Mouse (Mus musculus) layer of hippocampus, postnatal 36 days (tissue): ENCODE measurements around the gene Kcnj5. TPM values are rescaled to one million over a fixed set of nuclear protein-coding genes. Genes with fewer than 3 reads are reported as not detected.
A peak's percentile ranks its signal among the peaks of the same experiment; 100 is the strongest.

Experiments used
- DNase-seq, 2 experiments: peaks; one replicate each; pipeline ENCODE4 v3.0.0; 2022
- total RNA-seq, 2 experiments: library from RNA; stranded (reverse); gene quantifications; 2 replicates each; pipeline ENCODE4 v1.2.3; 2021

The Kcnj5 gene
- total RNA-seq, 2 experiments from 2014 or later: 0.35 to 0.40 TPM

DNA sequence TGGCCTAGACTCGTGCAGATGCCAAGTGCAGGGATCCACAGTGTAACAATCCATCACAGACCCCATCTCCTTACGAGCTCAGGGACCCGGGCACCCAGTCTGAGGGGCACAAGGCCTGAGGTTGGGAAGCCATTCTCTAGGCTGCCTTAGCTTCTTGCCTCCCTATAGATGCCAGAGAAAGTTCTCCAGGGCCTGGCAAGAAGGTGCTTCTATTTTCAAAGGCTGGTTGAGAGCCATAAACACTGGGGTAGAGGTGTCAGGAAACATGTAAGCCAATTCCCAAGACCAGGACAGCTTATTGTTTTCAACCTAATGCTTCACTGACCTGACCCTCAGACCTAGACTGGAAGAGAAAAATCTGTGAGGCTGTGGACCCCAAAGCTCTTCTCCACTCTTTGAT lies 28.2 kb downstream of the Kcnj5 start:
- no peak for DNase-seq

DNA sequence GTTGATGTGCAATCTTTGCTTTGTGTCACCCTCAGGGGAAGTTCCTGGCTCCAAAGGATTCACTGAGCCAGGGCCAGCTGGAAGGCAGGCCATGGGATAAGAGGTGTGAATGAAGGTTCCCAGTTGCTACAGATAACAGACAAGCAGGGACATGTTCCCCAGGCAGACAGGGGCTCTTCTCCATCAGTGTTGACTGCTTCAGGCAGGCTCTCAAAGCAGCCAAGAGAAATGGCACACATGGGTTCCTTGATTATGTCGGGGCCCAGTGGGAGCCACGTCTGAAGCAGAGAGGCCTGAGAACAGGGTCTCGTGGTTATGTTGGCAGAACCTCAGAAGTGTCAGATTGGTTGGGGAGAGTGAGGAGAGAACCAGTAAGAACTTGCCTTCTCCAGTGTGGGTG lies 30.1 kb downstream of the Kcnj5 start:
- DNase-seq: no peak

DNA sequence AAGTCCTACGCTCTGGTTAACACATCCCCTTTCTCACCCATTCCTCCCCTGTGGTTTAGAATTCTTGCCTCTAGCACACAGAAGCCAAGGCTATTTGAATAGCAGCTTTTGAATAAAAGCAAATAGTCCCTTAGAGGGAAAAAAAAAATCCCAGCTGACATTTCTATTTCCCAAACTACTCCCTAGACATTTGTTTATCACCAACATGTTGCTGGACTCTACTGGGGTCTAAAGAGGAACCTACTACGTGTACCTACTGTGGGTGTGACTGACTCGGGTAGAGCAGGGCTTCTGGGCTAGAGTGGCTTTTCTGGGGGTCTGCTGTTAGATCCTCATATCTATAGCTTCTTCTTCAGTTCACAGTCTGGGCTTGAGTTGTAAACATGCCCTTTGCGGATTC lies 31.9 kb downstream of the Kcnj5 start:
- DNase-seq: no peak

DNA sequence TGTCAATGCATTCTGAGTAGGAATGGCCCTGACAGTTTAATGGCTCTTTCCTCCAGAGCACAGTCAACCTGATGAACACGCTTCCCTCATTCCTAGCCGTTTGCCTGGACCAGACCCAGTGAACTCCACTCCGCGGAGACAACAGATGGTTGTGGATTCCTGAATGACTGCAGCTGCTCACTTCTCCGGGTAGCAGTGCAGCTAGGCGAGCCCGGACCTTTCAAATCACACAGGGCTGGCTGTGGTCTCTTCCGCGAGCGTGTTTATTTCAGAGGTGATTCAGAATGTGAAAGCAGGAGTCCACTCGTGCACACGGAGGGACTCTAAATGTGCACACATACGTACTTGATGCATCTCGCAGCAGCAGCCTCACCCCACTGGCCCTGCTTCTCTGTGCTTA lies 32.4 kb downstream of the Kcnj5 start:
- no peak for DNase-seq

DNA sequence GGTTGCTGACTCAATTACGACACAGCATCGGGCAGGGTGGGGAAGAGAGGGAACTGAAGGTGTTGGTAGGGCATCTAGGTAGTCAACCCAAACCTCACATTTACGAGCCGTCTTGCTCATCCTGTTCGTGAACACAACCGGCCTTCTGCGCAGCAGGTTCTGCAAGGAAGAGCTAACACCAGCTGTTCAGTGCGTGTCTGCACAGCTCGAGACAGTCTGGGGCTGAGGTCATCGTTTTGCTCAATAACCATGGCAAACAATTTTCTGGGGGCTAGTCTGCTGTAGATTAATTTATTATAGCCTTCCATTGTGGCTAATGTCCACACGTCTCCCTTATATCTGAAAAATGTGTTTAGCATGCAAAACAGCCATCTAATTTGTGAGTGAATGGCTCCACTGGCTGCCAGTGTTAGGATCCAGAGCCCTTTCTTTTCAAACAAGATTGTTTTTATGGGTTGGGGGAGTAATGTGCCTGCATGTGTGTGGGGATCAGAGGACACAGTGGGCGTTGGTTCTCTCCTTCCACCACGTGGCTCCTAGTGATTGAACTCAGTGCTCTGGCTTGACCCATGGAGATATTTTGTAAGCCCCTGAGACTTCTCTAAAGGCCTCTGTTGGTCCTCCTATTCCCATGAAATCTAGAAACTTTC lies 41.5 kb downstream of the Kcnj5 start:
- no peak for DNase-seq

DNA sequence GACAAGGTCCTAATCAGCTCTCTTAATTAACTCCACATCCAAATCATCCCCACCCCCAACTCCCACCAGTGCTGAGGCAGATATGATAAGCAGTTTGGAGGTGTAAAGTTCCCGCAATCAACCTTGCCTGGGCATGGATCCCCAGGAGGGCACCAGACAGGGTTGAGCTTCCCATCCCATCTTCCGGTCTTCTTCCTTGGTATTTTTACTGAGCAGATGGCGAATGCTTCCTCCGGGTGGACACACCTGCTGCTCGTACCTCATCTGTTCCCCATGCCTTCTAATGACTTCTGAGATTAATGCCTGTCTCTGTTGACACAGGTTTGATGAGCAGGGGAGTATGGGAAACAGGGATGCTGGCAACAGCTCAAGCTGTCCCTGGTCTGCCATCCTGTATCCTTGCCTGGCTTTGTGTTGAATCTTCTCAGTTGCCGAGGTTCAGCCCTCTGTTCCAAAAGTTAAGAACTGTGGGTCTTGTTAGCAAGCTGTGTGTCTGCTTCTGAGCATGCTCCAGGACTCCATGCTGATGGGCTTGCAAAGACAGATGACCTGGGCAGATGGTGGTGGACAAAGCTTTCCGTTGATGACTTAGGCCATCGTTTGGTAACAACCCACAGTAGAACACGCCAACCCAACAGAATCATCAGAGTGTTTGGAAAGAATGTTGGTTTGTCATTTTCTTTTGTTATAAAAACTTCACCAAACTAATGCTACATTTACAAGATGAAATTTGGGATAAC lies 48.9 kb downstream of the Kcnj5 start:
- no peak for DNase-seq

DNA sequence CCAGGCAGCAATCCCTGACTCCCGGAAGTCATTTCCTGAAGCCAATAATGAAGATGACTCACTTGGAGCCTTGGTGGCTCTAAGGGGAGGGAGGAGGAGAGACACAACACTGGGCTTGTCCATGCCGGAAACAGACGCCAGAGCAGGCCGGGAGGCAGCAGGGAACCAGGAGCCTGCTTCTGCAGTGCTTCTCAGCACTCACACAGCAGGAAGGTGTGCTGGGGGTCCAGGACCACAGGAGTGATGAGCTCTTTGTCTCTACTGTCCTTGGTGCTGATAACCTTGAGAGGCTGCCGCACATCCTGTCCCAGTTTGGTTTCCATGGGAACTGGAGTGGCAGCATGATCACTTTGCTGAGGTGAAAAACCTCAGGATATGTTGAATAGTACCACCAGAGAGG lies 51.5 kb downstream of the Kcnj5 start:
- DNase-seq: no peak

DNA sequence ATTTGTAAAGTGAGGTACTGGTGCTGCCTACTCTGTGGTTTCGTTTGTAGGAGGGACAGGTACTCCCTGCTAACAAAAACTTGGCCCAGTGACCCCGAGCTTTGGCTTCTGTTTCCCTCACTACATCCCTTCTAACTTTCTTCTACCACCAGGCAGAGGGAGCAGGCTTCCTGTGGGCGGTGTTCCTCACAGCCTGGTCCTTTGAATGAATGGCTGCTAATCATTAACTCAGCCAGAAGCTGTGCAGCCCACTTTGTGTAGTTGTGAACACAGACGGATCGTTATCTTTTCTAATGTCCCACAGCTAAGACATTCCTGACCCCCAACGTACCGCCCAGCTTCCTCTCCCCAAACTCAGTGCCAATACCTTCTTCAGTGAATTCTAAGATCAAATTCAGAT lies 52.5 kb downstream of the Kcnj5 start:
- no peak for DNase-seq

DNA sequence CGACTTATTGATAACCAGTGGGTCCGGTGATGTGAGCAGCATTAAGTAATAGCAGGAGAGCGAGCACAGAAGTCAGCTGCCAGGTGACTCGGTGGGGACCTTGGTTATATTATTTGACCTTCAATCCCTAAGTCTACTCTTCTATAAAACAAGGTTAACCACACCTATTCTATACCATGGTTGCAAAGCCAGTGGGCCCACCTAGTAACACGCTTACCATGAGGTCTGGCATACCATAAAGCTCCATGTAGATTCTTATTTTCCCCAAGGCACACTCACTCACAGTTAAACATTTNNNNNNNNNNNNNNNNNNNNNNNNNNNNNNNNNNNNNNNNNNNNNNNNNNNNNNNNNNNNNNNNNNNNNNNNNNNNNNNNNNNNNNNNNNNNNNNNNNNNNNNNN lies 60.6 kb downstream of the Kcnj5 start:
- no peak for DNase-seq

DNA sequence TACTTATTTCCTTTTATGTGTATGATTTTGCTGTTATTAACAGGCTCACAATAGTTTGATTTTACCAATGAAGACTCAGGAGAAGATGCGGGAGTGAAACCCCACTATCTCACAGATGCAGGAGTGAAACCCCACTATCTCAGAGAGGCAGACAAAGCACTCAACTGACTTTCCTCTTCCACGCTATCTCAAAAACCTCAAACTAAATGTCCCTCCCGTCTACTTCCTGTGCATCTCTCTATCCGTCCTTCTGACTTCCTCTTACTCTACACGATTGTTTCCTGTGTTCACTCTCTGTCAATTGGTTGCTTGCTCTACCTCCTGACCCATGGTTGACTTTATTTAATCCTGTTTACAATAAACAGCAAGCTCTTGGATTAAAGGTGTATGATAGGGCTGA lies 63.7 kb downstream of the Kcnj5 start:
- no peak for DNase-seq

DNA sequence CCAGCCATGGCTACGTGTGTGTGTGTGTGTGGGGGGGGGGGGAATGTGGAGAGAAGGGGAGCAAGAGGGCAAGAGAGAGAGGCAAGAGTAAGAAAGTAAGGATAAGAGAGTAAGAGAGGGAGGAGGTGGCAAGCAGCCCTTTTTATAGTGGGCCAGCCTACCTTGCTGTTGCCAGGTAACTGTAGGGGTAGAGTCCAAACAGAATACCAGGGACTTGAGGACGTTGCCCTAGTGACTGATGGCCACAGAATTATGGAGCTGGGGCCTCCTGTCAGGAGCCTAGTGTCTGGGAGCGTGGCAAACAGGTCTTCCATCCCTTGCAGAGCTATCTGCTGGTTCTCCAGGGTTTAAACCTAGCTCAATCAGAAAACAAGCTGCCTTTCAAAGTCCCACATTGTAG lies 64.4 kb downstream of the Kcnj5 start:
- no peak for DNase-seq

DNA sequence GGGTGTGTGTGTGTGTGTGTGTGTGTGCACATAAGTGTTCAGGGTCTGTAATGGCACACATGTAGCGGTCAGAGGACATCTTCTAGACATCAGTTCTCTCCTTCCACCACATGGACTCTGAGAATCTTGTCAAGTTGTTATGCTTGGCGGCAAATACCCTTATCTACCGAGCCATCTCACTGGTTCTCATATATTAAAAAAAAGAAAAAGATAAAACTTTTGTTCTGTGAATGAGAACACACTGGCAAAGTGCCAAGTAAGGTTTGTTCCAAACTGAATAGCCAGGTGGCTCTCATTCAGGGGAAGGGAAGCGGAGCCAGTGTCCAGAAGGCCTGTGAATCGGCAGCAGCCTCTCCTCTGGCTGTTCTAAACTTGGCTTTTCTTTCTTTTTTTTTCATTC lies 66.1 kb downstream of the Kcnj5 start:
- DNase-seq: no peak

DNA sequence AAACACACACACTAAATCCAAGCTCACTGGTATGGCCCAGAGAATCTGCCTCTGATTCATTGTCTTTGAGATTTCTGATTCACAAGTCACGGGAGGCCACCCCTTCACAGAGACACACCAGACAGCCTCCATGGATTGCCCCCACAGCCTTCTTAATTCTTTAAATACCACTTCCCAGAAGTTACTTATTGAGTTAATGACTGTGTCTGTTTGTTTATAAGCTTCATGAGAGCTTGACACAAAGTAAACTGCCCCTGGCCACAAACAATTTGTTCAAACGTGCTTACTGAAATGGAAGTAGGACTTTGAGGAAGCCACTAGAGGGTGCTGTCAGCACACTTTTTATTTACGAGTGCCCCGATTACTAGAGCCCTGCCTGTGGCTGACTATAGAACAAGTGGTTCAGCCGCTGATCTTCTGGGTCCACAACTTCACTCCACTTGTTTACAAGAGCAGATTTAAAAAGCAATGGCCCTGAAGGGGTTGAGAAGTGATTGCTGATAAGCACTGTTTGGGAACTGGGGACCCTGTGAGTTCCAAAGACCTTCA lies 72.2 kb downstream of the Kcnj5 start:
- DNase-seq: peak; percentile 48 to 49

Other genes with a start within 250 kb of the Kcnj5 start
- gene Arhgap32, start 228.2 kb downstream of the Kcnj5 start, total RNA-seq: 100 to 1,000 TPM; 231 to 245 TPM
- gene Kcnj1, start 28.1 kb upstream of the Kcnj5 start, total RNA-seq: not detected
- 1 to 10 TPM; 5.4 to 6.3 TPM for gene Fli1, start 198.5 kb upstream of the Kcnj5 start, total RNA-seq